ENCODE assay signal across 11 mouse cellular contexts in genomic region chr2:44999906-45000305, GRCm38 (mm10).
DNase-seq lines count a peak whose midpoint lies in the region; ATAC-seq lines count a peak whose summit lies in the region.
"Had no signal": no experiment of that assay in that cellular context is flagged by ENCODE, and none has a peak within 500 bp of the region (broad histone marks: within the 10 kb centered on the region; RNA-seq: fewer than 3 reads in every experiment).

No protein-coding gene starts in this region.

- no peak overlapping the region for H3K4me3 ChIP-seq in kidney, embryonic 15.5 days (replicated peaks)
- no peak overlapping the region for H3K4me3 ChIP-seq in midbrain, embryonic 15.5 days
- H3K4me3 ChIP-seq in liver, embryonic 12.5 days = no peak overlapping the region
- H3K4me3 ChIP-seq: hindbrain, embryonic 15.5 days; liver, embryonic 13.5 days had no signal

- 20% methylated on average over 6 of the region's 6 CpGs for WGBS in kidney, embryonic 15.5 days
- 54% methylated on average over 6 of the region's 6 CpGs for WGBS in midbrain, embryonic 15.5 days
- WGBS in liver, embryonic 12.5 days (ENCODE audit: insufficient replicate concordance) = 84% methylated on average over 6 of the region's 6 CpGs

- peaks cover 45% of the 10 kb centered on the region for H3K36me3 ChIP-seq in kidney, embryonic 15.5 days
- H3K36me3 ChIP-seq in midbrain, embryonic 15.5 days (replicated peaks) = peaks cover 8% of the 10 kb centered on the region; the same call in 1 of the 2 replicates
- H3K36me3 ChIP-seq in liver, embryonic 12.5 days = peaks cover 66% of the 10 kb centered on the region

- H3K27ac ChIP-seq in kidney, embryonic 15.5 days = 0 out of 2 replicates have a peak overlapping the region, but pooled peaks have one; percentile 22
- H3K27ac ChIP-seq in midbrain, embryonic 15.5 days = no peak overlapping the region
- no peak overlapping the region for H3K27ac ChIP-seq in liver, embryonic 12.5 days
- H3K27ac ChIP-seq: hindbrain, embryonic 15.5 days; liver, embryonic 13.5 days had no signal

- no peak overlapping the region for H3K9ac ChIP-seq in kidney, embryonic 15.5 days
- no peak overlapping the region for H3K9ac ChIP-seq in midbrain, embryonic 15.5 days
- no peak overlapping the region for H3K9ac ChIP-seq in liver, embryonic 12.5 days
- H3K9ac ChIP-seq: hindbrain, embryonic 15.5 days; liver, embryonic 13.5 days had no signal

- H3K9me3 ChIP-seq in kidney, embryonic 15.5 days (replicated peaks) = no peaks in the 10 kb centered on the region
- no peaks in the 10 kb centered on the region for H3K9me3 ChIP-seq in midbrain, embryonic 15.5 days
- no peaks in the 10 kb centered on the region for H3K9me3 ChIP-seq in liver, embryonic 12.5 days (replicated peaks)
- H3K9me3 ChIP-seq: hindbrain, embryonic 15.5 days; liver, embryonic 13.5 days had no signal

- DNase-seq in kidney, adult 9 months = no peak
- DNase-seq in embryo, embryonic 9.5 days (ENCODE audit: extremely low spot score) = peak; percentile 37
- DNase-seq in layer of hippocampus, adult 9-11 months = peak; percentile 84
- DNase-seq in adrenal gland, adult 2 months = no peak
- no peak for DNase-seq in thymus, postnatal 14 days
- DNase-seq: liver, embryonic 13.5 days had no signal

- H3K4me2 ChIP-seq in kidney, embryonic 15.5 days = no peak overlapping the region
- H3K4me2 ChIP-seq in midbrain, embryonic 15.5 days = no peak overlapping the region
- no peak overlapping the region for H3K4me2 ChIP-seq in liver, embryonic 12.5 days
- H3K4me2 ChIP-seq: hindbrain, embryonic 15.5 days; liver, embryonic 13.5 days had no signal

- peaks cover 5% of the 10 kb centered on the region for H3K4me1 ChIP-seq in kidney, embryonic 15.5 days
- no peaks in the 10 kb centered on the region for H3K4me1 ChIP-seq in midbrain, embryonic 15.5 days
- H3K4me1 ChIP-seq in liver, embryonic 12.5 days = no peaks in the 10 kb centered on the region

- peak; percentile 52; the same call in 1 of the 2 replicates for ATAC-seq in kidney, embryonic 15.5 days (replicated peaks; ENCODE audit: low FRiP score)
- ATAC-seq in midbrain, embryonic 15.5 days (replicated peaks) = 0 out of 2 replicates have a peak, but pooled peaks have one; percentile 17
- ATAC-seq in liver, embryonic 12.5 days = no peak

- no peaks in the 10 kb centered on the region for H3K27me3 ChIP-seq in kidney, embryonic 15.5 days
- no peaks in the 10 kb centered on the region for H3K27me3 ChIP-seq in midbrain, embryonic 15.5 days (replicated peaks)
- H3K27me3 ChIP-seq in liver, embryonic 12.5 days (replicated peaks) = no peaks in the 10 kb centered on the region
- H3K27me3 ChIP-seq: CH12.LX; hindbrain, embryonic 15.5 days; liver, embryonic 13.5 days had no signal

Comparison
In these comparisons a context has a peak if more than half of its experiments do, and no peak if none do; other contexts are left out.
1. DNase-seq: peak in embryo, embryonic 9.5 days (single experiment) and layer of hippocampus, adult 9-11 months (single experiment); none in kidney, adult 9 months (single experiment), adrenal gland, adult 2 months (single experiment) and thymus, postnatal 14 days (single experiment).